Mouse (Mus musculus) fibroblast of lung, adult 2 months (primary cell): ENCODE results near the gene Nacc1.

Experiments used
- DNase-seq: peaks from one replicate; pipeline ENCODE4 v3.0.0-alpha.2; 2011; ENCODE audit warnings: low read depth

Nacc1 gene

DNA sequence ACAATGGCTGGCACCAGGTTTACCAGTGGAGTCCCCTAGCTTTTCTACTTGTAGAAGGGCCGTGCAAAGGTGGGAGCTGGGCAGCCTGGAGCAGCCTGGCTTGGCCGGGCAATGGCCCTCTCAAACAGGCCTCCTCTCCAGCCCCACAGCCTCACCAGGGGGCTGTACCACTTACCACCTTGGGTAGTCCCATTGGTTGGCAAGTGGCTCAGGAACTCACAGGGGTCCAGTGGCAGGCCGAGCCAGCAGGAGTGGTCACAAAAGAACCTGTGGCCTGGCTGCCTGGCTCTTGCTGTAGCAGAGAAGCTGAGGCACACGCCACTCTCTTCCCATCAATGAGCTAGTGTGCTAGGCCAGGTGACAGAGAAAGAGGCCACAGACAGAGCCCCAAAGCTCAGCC, 26.5 kb upstream of the Nacc1 start:
- no peak for DNase-seq

GRCm38 (mm10) chr8:84713381-84713780, 25.7 kb upstream of the Nacc1 start:
- no peak for DNase-seq

- no peak for DNase-seq
These were observed 25.1 kb upstream of the Nacc1 start for GRCm38 (mm10) chr8:84712759-84713120.

- DNase-seq, result peak; percentile 97
These were observed 24.5 kb upstream of the Nacc1 start for GRCm38 (mm10) chr8:84711933-84712758.

DNA sequence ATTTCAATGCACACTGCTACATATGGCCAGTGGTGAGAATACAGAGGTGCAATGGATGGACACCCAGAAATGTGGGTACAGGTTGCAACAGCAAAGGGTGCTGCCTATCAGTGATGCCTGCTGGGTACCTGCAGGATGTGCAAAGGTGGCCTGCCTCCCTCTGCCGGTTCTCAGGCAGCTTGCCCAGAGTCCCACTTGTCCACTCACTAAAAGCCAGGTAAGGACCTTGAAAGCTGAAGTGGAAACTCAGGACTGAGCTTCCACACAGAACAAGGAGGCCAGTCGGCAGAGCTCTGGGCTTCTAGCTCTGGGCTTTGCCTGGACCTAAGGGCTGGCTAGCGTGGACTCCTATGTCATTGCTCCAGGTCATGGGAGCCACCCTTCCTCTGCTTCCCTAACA, 23.6 kb upstream of the Nacc1 start:
- DNase-seq, result no peak

- DNase-seq, result no peak
These were observed 22.3 kb upstream of the Nacc1 start for GRCm38 (mm10) chr8:84709931-84710330.

DNA sequence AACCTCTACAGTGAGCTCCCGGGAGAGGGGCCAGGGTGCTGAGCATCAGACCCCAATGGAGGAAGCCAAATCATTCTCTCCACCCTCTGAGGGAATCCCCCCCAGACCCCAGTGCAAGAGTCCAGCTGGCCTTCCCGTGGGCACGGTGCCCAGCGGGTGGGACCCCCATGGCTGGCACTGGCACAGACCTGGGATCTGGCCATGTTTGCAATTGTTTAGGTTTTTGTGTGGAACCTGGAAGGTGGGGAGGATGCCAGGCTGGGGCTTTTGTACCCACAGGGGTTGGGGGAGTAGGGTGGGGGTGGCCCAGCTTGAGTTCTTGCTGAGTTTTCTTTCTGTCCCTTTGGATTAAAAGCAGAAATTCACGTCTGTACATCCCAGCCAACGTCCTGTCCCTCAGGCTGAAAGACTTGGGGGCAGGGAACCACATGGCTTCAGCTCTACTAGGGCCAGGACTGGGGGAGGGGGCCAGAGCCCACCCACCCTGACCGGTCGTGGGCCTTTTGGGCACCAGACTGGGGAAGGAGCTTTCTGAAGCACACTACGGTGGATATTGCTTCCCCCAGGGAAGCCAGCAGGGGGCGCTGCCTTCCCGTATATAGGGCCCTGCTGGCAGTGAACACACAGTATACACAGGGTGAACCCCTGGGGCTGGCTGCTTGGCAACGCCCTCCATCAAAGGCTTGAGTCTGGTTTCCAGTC, 21.3 kb upstream of the Nacc1 start:
- DNase-seq, result no peak

DNA sequence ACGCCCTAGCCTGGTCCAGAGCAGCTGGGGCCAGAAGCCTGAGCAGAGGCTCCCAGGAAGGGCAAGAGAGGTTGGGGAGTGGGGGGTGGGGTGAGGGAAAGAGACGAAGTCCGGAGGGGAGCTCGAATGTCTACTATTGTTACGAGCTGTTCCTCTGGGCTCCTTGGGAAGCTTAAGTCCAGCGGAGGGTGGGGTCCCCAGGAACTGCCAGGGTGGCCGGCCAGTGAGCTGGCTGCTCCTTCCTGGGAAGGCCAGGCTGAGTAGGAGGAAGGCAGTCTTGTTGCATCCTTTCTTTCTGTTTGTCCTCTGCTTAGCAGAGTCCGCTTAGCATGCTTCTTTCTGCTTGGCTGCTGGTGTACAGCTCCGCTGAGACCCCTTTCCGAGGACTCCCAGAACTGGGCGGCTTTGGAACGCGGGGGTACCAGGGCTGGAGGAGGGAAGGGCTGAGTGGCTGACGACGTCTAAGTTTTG, 20.4 kb upstream of the Nacc1 start:
- no peak for DNase-seq

GRCm38 (mm10) chr8:84707267-84707883, 19.7 kb upstream of the Nacc1 start:
- DNase-seq, result no peak

GRCm38 (mm10) chr8:84706610-84707266, 19.1 kb upstream of the Nacc1 start:
- DNase-seq, result no peak

DNA sequence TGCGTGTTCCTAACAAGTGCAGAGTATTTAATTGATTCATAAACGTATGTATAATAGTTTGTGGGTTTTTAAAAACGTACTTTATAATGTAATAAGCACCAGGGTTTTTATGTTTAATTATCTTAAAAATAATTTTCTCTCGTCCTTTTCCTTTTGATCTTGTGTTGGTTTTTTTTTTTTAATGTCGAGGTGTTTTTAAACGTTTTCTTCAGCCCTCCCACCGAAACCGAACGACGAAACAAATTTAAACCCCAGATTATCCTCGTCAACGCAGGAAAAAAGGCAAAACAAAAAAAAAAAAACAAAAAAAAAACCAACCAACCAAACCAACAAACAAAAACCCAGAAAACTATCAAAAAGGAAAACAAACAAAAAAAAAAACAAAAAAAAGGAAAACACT, 18.3 kb upstream of the Nacc1 start:
- no peak for DNase-seq

- no peak for DNase-seq
These were observed 17.5 kb upstream of the Nacc1 start for GRCm38 (mm10) chr8:84704867-84705831.

DNA sequence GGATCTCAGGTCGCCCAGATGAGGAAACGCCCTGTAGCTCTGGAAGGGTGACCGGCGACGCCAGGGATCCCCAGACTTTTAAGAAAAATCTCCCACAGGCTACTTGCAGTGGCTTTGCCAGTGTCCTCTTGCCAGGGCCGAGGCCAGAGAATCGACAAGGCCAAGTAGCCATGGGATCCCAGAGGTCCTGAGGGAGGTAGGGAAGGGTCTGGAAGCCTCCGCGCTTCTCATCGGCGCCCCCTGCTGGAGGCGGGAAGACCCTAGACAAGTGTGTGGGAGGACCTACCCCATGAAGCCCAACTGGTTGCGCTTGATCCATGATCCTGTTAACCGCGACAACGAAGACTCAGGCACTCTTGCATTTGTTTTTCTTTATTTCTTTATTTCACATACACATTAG, 16.7 kb upstream of the Nacc1 start:
- DNase-seq, result no peak

GRCm38 (mm10) chr8:84703466-84704249, 16.0 kb upstream of the Nacc1 start:
- DNase-seq, result no peak

- no peak for DNase-seq
These were observed 15.4 kb upstream of the Nacc1 start for GRCm38 (mm10) chr8:84702963-84703465.

GRCm38 (mm10) chr8:84702561-84702960, 14.9 kb upstream of the Nacc1 start:
- no peak for DNase-seq

GRCm38 (mm10) chr8:84700941-84701911, 13.6 kb upstream of the Nacc1 start, which contains the start of gene Lyl1:
TSS of gene Lyl1 (plus strand) at chr8:84701457.
- no peak for DNase-seq

DNA sequence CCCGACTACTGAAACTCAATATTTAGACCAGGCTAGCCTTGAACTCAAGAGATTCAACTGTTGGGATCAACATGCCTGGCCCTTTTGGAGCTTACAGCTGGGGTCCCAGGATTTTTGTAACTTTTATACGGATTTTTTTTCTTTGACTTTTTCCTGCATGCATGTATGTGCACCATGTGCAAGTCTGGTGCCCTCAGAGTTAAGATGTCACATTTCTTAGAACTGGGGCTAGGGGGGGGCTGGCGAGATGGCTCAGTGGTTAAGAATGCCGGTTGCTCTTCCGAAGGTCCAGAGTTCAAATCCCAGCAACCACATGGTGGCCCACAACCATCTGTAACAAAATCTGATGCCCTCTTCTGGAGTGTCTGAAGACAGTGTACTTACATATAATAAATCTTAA, 12.9 kb upstream of the Nacc1 start:
- no peak for DNase-seq

DNA sequence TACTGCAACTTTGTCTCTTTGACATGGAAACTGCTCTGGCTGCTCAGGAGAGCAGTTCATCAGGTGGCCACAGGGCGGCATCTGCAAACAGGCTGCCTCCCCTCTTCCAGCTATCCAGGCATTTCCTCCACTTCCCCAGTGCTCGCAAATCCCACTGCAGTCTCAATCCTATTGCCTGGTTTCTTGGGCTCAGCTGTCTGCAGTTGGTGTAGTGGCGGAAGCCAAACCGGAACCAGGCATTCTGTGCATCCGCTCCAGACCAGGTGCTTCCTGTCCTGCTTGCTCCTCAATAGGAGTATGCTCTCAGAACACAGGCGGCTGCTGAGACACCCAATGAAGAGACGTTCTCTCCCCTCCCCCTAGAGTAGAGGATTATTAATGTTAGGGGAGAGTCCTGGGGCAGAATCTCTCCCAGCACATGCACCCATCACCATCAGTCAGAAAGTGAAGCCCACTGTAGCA, 12.2 kb upstream of the Nacc1 start:
- no peak for DNase-seq
